Mouse (Mus musculus): ENCODE data around the gene Fgf13. TPM values are rescaled to one million over a fixed set of nuclear protein-coding genes. Genes with fewer than 3 reads are reported as not detected.

Fgf13 gene
- 195 and 204 TPM in 2 replicates for polyA plus RNA-seq (2015; fragmentation: Nextera tagmentation; extraction: Ambion mirVana)

GRCm38 (mm10) chrX:59567695-59568431 lies at the start of gene Fgf13:
Fgf13 (minus strand) TSS chrX:59568071.

MicroRNAs within 50 kb of the gene (microRNA counts, 519-probe panel; counts per million panel counts)
- 1,560 counts per million, percentile 2 among the panel's probes with 10 or more counts for microRNA mmu-miR-504

Small RNA genes lying within 50 kb of the gene (microRNA-seq; reads per million reads assigned to microRNA genes)
- 9.6 reads per million, percentile 20 among the genes with 10 or more reads in this experiment for gene Mir504
